Mouse (Mus musculus) cerebellum, adult 2 months (tissue): ENCODE measurements around the gene Foxj1. TPM values are rescaled to one million over a fixed set of nuclear protein-coding genes. Genes with fewer than 3 reads are reported as not detected.

ENCODE experiments used
- DNase-seq, 2 experiments: peaks; one replicate each; pipeline ENCODE4 v3.0.0; 2021
- H3K27ac ChIP-seq: fragments of 200-500 bp; 2 replicates; pipeline ENCODE4 v1.5.1; 2012; ENCODE audit warnings: low read length, control low read depth, inconsistent platforms; ENCODE audit not compliant: insufficient read depth
- H3K27me3 ChIP-seq: fragments of 200-500 bp; 2 replicates; pipeline ENCODE4 v1.6.1; 2012; ENCODE audit warnings: inconsistent platforms, mild to moderate bottlenecking, low read length, moderate library complexity; ENCODE audit not compliant: control insufficient read depth, insufficient read depth
- H3K4me1 ChIP-seq: fragments of 200-500 bp; 2 replicates; pipeline ENCODE4 v1.6.1; 2011; ENCODE audit warnings: low read length; ENCODE audit not compliant: control insufficient read depth, insufficient read depth
- H3K4me3 ChIP-seq: fragments of 200-500 bp; replicated peaks from 2 replicates; pipeline ENCODE3; 2011; ENCODE audit warnings: mild to moderate bottlenecking, low read depth, low read length, control low read depth; ENCODE audit not compliant: insufficient read depth
- CTCF ChIP-seq: fragments of 200-500 bp; IDR thresholded peaks from 2 replicates; pipeline ENCODE4 v1.5.1; 2011; ENCODE audit warnings: low read depth, mild to moderate bottlenecking, control low read depth, low read length, moderate library complexity, borderline replicate concordance; ENCODE audit not compliant: insufficient read depth
- POLR2A ChIP-seq: fragments of 200-500 bp; IDR thresholded peaks from 2 replicates; pipeline ENCODE4 v1.6.1; 2011; ENCODE audit warnings: low read length, control low read depth, borderline replicate concordance; ENCODE audit not compliant: insufficient read depth
- WGBS: fragments of 180-500 bp; shearing (Covaris S2); methylation state at CpG from one replicate; pipeline ENCODE4 v1.1.7; 2018; 5-methylcytosine and 5-hydroxymethylcytosine counted together
- polyA plus RNA-seq: library from polyadenylated mRNA; depleted of rRNA; stranded (reverse); fragments of >200 nt; gene quantifications from 2 replicates; pipeline ENCODE4 v1.2.3, GENCODE M21; 2012; rRNA removed

The Foxj1 gene
- polyA plus RNA-seq, 1 experiment: 13.9 TPM

DNA sequence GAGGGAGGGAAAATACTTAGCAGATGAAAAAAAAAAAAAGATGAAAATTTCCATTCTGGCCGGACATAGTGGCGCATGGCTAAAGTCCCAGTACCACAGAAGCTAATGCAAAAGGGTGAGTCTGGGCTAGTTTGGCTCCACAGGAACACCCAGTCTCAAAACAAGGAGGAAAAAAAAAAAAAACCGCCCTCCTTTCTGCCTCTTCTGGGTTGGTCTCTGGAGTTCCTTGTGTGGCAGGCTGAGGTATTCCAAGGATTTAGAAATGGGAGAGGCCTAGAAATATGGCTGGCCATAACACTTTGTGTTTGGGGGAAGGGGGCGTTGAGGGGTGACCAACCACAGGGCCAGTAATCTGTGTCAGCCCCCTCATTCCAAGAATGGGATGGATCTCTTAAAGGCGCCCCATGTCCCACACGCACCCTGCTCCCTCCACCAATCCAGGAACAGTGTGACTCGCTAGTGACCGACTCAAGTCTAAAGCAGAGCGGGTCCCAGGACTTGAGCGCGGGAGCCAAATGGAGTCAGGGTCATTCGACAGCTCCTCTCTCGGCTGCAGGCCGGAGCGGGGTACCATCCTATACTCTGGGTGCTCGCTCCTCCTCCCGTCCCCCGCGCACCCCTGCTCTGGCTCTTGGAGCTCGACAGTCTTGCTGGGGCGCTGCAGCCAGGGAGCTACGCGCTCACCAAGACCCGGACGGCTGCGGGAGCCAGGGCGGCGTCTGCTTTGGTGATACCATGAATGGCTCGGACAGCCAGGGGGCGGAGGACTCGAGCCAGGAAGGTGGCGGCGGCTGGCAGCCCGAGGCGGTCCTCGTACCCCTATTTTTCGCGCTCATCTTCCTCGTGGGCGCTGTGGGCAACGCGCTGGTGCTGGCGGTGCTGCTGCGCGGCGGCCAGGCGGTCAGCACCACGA is 54.2 kb downstream of the Foxj1 start, which contains the start of gene Galr2:
Gene Galr2, plus strand, starts transcription at position 189 of the 913 bp plus-strand sequence.
- Histone ChIP-seq H3K4me1 (no peaks in the 10 kb centered on the region), H3K27me3 (no peaks in the 10 kb centered on the region; the same call in 1 of the 2 replicates), H3K4me3 (no peak within 1 kb of the TSS), H3K27ac (no peak within 1 kb of the TSS)
- 6% methylated on average over 48 of the region's 48 CpGs for WGBS
- TF ChIP-seq CTCF: no peak
- no peak for TF ChIP-seq POLR2A
- DNase-seq: peak in 1 of 2 experiments; percentile 11

Other genes with a start within 250 kb of the Foxj1 start
- 509 and 539 TPM in 2 replicates for gene Wbp2, start 248.4 kb downstream of the Foxj1 start, polyA plus RNA-seq
- gene Trim47, start 208.2 kb downstream of the Foxj1 start, polyA plus RNA-seq: 4.1 TPM in 2 replicates
- gene Trim65, start 204.3 kb downstream of the Foxj1 start, polyA plus RNA-seq: 7.9 and 9.3 TPM in 2 replicates
- 61.9 and 66.2 TPM in 2 replicates for gene Mrpl38, start 196.5 kb downstream of the Foxj1 start, polyA plus RNA-seq
- gene Fbf1, start 167.2 kb downstream of the Foxj1 start, polyA plus RNA-seq: 81.1 and 83.0 TPM in 2 replicates
- 55.2 and 56.8 TPM in 2 replicates for gene Ten1, start 136.5 kb downstream of the Foxj1 start, polyA plus RNA-seq
- gene Acox1, start 136.4 kb downstream of the Foxj1 start, polyA plus RNA-seq: 107 and 115 TPM in 2 replicates
- gene Evpl, start 97.3 kb downstream of the Foxj1 start, polyA plus RNA-seq: 1.2 and 1.6 TPM in 2 replicates
- 76.4 and 79.2 TPM in 2 replicates for gene Srp68, start 61.2 kb downstream of the Foxj1 start, polyA plus RNA-seq
- 0.05 TPM in 1 of 2 replicates, not detected in the other for gene Galr2, start 54.5 kb downstream of the Foxj1 start, polyA plus RNA-seq
- 104 and 118 TPM in 2 replicates for gene Exoc7, start 28.2 kb downstream of the Foxj1 start, polyA plus RNA-seq
- gene Rnf157, start 77.6 kb upstream of the Foxj1 start, polyA plus RNA-seq: 121 and 147 TPM in 2 replicates
- gene Ubald2, start 98.7 kb upstream of the Foxj1 start, polyA plus RNA-seq: 34.8 and 44.0 TPM in 2 replicates
- 0.05 TPM in 1 of 2 replicates, not detected in the other for gene Qrich2, start 130.8 kb upstream of the Foxj1 start, polyA plus RNA-seq
- gene Prpsap1, start 158.8 kb upstream of the Foxj1 start, polyA plus RNA-seq: 114 and 129 TPM in 2 replicates
- gene Sphk1, start 195.5 kb upstream of the Foxj1 start, polyA plus RNA-seq: 9.0 and 9.7 TPM in 2 replicates
- 81.9 and 88.2 TPM in 2 replicates for gene Ube2o, start 246.0 kb upstream of the Foxj1 start, polyA plus RNA-seq